8 mouse cellular contexts compared by ENCODE assay signal in the genomic region with DNA sequence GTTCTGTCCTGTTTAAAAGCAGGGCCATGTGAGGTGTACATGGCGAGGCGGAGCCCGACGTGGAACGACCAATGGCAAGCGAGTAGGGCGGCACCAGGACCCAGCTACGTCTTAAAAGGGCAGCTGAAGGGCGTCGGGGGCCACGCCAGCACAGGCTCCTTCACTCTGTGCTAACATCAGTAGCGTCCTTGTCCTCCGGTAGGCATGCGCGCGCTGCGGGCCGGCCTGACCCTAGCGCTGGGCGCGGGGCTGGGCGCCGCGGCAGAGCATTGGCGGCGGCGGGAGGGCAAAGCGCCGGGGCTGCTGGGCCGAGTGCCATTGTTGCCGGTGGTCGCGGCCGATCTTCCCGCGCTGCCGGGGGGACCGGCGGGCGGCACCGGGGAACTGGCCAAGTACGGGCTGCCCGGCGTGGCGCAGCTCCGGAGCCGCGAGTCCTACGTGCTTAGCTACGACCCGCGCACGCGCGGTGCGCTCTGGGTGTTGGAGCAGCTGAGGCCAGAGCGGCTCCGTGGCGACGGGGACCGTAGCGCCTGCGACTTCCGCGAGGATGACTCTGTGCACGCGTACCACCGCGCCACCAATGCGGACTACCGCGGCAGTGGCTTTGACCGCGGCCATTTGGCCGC. TPM values are rescaled to one million over a fixed set of nuclear protein-coding genes. Genes with fewer than 3 reads are reported as not detected.
A peak's percentile ranks its signal among the peaks of the same experiment; 100 is the strongest.
DNase-seq lines count a peak whose midpoint lies in the region; ATAC-seq and TF ChIP-seq lines count a peak whose summit lies in the region.

Gene Endog, plus strand, starts transcription at position 123 of the 626 bp plus-strand sequence.

- H3K27me3 ChIP-seq in C2C12 (ENCODE audit: control insufficient read depth, insufficient read depth, insufficient read length), result no peaks in the 10 kb centered on the region
- no peaks in the 10 kb centered on the region for H3K27me3 ChIP-seq in heart, embryonic 11.5 days (ENCODE audit: control insufficient read depth, insufficient read depth, low read length)
- no peaks in the 10 kb centered on the region for H3K27me3 ChIP-seq in kidney, embryonic 16.5 days (ENCODE audit: insufficient read depth, low read length)

- peaks cover 34% of the 10 kb centered on the region for H3K36me3 ChIP-seq in C2C12 (ENCODE audit: control insufficient read depth, insufficient read depth)
- peaks cover 31% of the 10 kb centered on the region for H3K36me3 ChIP-seq in heart, embryonic 11.5 days (ENCODE audit: control insufficient read depth, insufficient read depth, low read length)
- H3K36me3 ChIP-seq in kidney, embryonic 16.5 days (ENCODE audit: insufficient read depth, low read length), result peaks cover 39% of the 10 kb centered on the region

- H3K27ac ChIP-seq in heart, embryonic 11.5 days (ENCODE audit: low read depth, low read length), result peak within 1 kb of the TSS; percentile 90
- peak within 1 kb of the TSS; percentile 82 for H3K27ac ChIP-seq in kidney, embryonic 16.5 days (ENCODE audit: low read length)

- no peaks in the 10 kb centered on the region for H3K79me2 ChIP-seq in C2C12 (ENCODE audit: control insufficient read depth, insufficient read depth)

- H3K79me3 ChIP-seq in C2C12 (ENCODE audit: low read depth), result no peaks in the 10 kb centered on the region

- H3K9me3 ChIP-seq in heart, embryonic 11.5 days (replicated peaks; ENCODE audit: control insufficient read depth, low read length), result peaks cover 10% of the 10 kb centered on the region
- H3K9me3 ChIP-seq in kidney, embryonic 16.5 days (ENCODE audit: low read length), result peaks cover 12% of the 10 kb centered on the region

- H3K9ac ChIP-seq in heart, embryonic 11.5 days (ENCODE audit: low read depth, low read length), result peak within 1 kb of the TSS; percentile 72
- peak within 1 kb of the TSS; percentile 84 for H3K9ac ChIP-seq in kidney, embryonic 16.5 days (replicated peaks; ENCODE audit: low read length)

- no peak for TF ChIP-seq CTCF in C2C12 (IDR thresholded peaks at IDR 0.05; ENCODE audit: control insufficient read depth, insufficient read depth, insufficient read length)

- WGBS in heart, embryonic 11.5 days (ENCODE audit: insufficient replicate concordance), result under 1% methylated on average over 75 of the region's 75 CpGs
- WGBS in kidney, embryonic 16.5 days, result under 1% methylated on average over 70 of the region's 75 CpGs

- ATAC-seq in erythroblast, adult 5-6 weeks (replicated peaks; ENCODE audit: low FRiP score, poor library complexity, severe bottlenecking), result peak; percentile 51; the same call in 1 of the 2 replicates
- peak; percentile 89 for ATAC-seq in heart, embryonic 11.5 days (replicated peaks; ENCODE audit: insufficient number of reproducible peaks, low FRiP score, low TSS enrichment)
- ATAC-seq in kidney, embryonic 16.5 days (ENCODE audit: low FRiP score, low TSS enrichment), result peak; percentile 96

- peak within 1 kb of the TSS; percentile 64 for H3ac ChIP-seq in C2C12 (ENCODE audit: control insufficient read depth, insufficient read length, low read depth)

- peak within 1 kb of the TSS; percentile 31 for H3K4me3 ChIP-seq in C2C12 (ENCODE audit: insufficient read depth, poor library complexity, severe bottlenecking)
- H3K4me3 ChIP-seq in heart, embryonic 11.5 days (ENCODE audit: low read depth, low read length), result peak within 1 kb of the TSS; percentile 67
- peak within 1 kb of the TSS; percentile 65 for H3K4me3 ChIP-seq in kidney, embryonic 16.5 days (ENCODE audit: low read length)

- peak; percentile 98 for DNase-seq in brain, adult 2 months (ENCODE audit: low read depth, low spot score)
- DNase-seq in liver, result peak; percentile 84
- DNase-seq in monocyte, adult 2 months (ENCODE audit: low read depth in 1 of 2, low spot score in 2 of 2), result peak; percentile 21 to 54
- DNase-seq in spleen, postnatal 14 days (ENCODE audit: low spot score in 2 of 2), result peak; percentile 61 to 68

- H3K4me2 ChIP-seq in heart, embryonic 11.5 days, result peak within 1 kb of the TSS; percentile 93
- H3K4me2 ChIP-seq in kidney, embryonic 16.5 days (replicated peaks; ENCODE audit: low read depth, low read length), result peak within 1 kb of the TSS; percentile 98

- H3K4me1 ChIP-seq in heart, embryonic 11.5 days (ENCODE audit: control insufficient read depth, insufficient read depth, low read length), result no peaks in the 10 kb centered on the region
- H3K4me1 ChIP-seq in kidney, embryonic 16.5 days (ENCODE audit: insufficient read depth, low read length), result peaks cover 8% of the 10 kb centered on the region; the same call in 1 of the 2 replicates

TF ChIP-seq in C2C12, 6 proteins besides CTCF, POLR2A, EP300 and RAD21:
- TF ChIP-seq FOSL1 (IDR thresholded peaks at IDR 0.05; ENCODE audit: insufficient read depth, low read length, poor library complexity, severe bottlenecking) (no peak), CEBPB (IDR thresholded peaks at IDR 0.05; ENCODE audit: low read depth) (no peak), MYOD1 (IDR thresholded peaks at IDR 0.05; ENCODE audit: control insufficient read depth, insufficient read length, low read depth) (no peak), MYOG (IDR thresholded peaks at IDR 0.05; ENCODE audit: control insufficient read depth, extremely low read depth, insufficient read length) (no peak), USF1 (IDR thresholded peaks at IDR 0.05; ENCODE audit: low read depth) (no peak), MAX (IDR thresholded peaks at IDR 0.05) (no peak)

RNA-seq across cellular contexts. Expression of gene Endog, which starts in this region (rescaled TPM):
- 16.1 TPM for polyA plus RNA-seq in C2C12 (2012; fragmentation: generic; extraction: Trizol)
- total RNA-seq in erythroblast, adult 5-6 weeks (2015; ENCODE audit: low replicate concordance), result 2.7 TPM in 1 of 2 replicates, not detected in the other
- 2.2 and 3.0 TPM in 2 replicates for total RNA-seq in erythroblast, adult 5-6 weeks (2017; ENCODE audit: low replicate concordance)
- polyA plus RNA-seq in heart, embryonic 11.5 days (2014; fragmentation: Nextera tagmentation; extraction: Ambion mirVana), result 30.0 and 33.4 TPM in 2 replicates
- 22.0 and 22.8 TPM in 2 replicates for polyA plus RNA-seq in kidney, embryonic 16.5 days (2015; fragmentation: Nextera tagmentation; extraction: Ambion mirVana)

Comparison
In these comparisons a context has a peak if more than half of its experiments do, and no peak if none do; other contexts are left out.
1. Peak in every context shown above with its lines: DNase-seq, ATAC-seq, H3K4me3 ChIP-seq and H3K27ac ChIP-seq.
2. DNase-seq: peak in every context shown above with its lines; median percentile 98 in brain, adult 2 months; 84 in liver; 64 in spleen, postnatal 14 days; 38 in monocyte, adult 2 months.